Mouse (Mus musculus): ENCODE data around the gene Gabbr2. TPM values are rescaled to one million over a fixed set of nuclear protein-coding genes. Genes with fewer than 3 reads are reported as not detected.

Gabbr2 gene
- 11.3 and 13.9 TPM in 2 replicates for polyA plus RNA-seq (2015; fragmentation: Nextera tagmentation; extraction: Ambion mirVana)

DNA sequence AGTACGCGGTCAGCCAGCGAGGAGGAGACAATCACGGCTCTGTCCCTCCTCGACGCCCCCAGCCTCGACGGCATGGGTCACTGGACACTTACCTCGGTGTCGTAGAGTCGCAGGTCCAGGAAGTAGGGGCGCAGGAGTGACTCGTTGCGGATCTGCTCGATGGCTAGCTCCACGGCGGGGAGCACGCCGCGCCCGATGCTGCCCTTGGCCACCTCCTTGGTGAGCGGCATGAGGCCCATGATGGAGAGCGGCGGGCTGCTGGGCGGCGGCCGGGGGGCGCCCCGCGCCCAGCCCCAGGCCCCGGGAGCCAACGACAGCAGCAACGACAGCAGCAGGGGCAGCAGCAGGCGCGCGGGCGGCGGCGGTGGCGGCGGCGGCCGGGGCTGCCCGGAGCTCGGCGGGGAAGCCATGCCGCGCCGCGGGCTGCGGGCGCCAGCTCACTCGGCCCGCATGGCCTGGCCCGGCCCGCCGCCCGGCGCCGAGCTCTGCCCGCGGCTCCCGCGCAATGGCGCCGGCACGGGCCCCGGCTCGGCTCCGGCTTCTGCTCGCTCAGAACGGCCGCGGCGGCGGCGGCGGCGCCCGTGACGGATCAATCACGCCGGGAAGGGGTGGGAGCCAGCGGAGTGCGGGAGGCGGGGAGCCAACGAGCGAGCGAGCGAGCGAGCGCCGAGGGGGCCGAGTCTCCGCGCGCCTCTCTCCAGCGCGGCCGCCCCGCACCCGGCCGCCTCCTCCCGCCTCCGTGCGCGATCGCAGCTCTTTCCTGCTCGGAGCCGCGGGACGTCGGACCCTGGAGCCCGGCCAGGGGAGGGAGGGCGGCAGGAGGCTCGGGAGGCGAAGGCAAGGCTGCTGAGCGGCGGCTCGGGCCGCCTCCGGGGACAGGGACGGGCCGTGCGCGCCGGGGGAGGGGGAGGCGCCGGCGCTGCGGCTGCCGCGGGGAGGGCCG, at the start of gene Gabbr2:
Gene Gabbr2, minus strand, starts transcription at position 858 of the 943 bp plus-strand sequence.
- Histone ChIP-seq H3K4me3 (ENCODE audit: low read depth, low read length) (peak within 1 kb of the TSS; percentile 84), H3K27me3 (ENCODE audit: control insufficient read depth, insufficient read depth, low read depth, low read length) (peaks cover 5% of the 10 kb centered on the region; the same call in 1 of the 2 replicates), H3K4me1 (ENCODE audit: control insufficient read depth, insufficient read depth, low read length) (peaks cover 15% of the 10 kb centered on the region), H3K9ac (ENCODE audit: low read depth, low read length) (peak within 1 kb of the TSS; percentile 96), H3K27ac (ENCODE audit: low read length) (peak within 1 kb of the TSS; percentile 93), H3K36me3 (ENCODE audit: control insufficient read depth, insufficient read depth, low read length) (no peaks in the 10 kb centered on the region), H3K9me3 (replicated peaks; ENCODE audit: control insufficient read depth, low read length, poor library complexity, severe bottlenecking) (no peaks in the 10 kb centered on the region), H3K4me2 (ENCODE audit: low read length) (peak within 1 kb of the TSS; percentile 89)
- ATAC-seq, result peak; percentile 78
- under 1% methylated on average over 83 of the region's 134 CpGs for WGBS

DNA sequence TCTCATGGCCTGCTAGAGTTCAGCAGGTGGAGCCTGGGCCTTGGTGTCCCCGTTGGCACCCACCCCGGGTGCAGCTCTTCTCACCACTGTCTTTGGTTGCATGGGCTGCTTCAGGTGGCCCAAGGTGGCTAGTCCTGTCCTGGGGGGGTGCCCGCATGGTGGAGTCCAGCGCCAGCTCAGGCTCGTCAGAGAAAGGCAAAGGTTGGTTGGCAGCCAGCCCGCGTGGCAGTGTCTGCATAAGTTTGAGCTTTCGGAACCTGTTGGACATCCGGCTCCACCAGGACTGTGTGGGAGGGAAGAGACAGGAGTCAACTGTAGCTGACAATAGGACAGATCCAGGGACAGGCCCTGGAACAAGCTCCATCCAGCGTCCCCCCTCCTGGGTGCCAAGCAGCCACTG, 47.9 kb upstream of the Gabbr2 start:
- H3K4me3 ChIP-seq (ENCODE audit: low read depth, low read length), result no peak overlapping the region
- H3K9ac ChIP-seq (ENCODE audit: low read depth, low read length), result no peak overlapping the region
- peaks cover 12% of the 10 kb centered on the region; the same call in 1 of the 2 replicates for H3K4me1 ChIP-seq (ENCODE audit: control insufficient read depth, insufficient read depth, low read length)
- no peaks in the 10 kb centered on the region for H3K27me3 ChIP-seq (ENCODE audit: control insufficient read depth, insufficient read depth, low read depth, low read length)
- H3K27ac ChIP-seq (ENCODE audit: low read length), result no peak overlapping the region
- no peak overlapping the region for H3K4me2 ChIP-seq (ENCODE audit: low read length)
- no peak for ATAC-seq
- WGBS, result 94% methylated on average over 10 of the region's 10 CpGs
- H3K9me3 ChIP-seq (replicated peaks; ENCODE audit: control insufficient read depth, low read length, poor library complexity, severe bottlenecking), result no peaks in the 10 kb centered on the region
- peaks cover 15% of the 10 kb centered on the region for H3K36me3 ChIP-seq (ENCODE audit: control insufficient read depth, insufficient read depth, low read length)

DNA sequence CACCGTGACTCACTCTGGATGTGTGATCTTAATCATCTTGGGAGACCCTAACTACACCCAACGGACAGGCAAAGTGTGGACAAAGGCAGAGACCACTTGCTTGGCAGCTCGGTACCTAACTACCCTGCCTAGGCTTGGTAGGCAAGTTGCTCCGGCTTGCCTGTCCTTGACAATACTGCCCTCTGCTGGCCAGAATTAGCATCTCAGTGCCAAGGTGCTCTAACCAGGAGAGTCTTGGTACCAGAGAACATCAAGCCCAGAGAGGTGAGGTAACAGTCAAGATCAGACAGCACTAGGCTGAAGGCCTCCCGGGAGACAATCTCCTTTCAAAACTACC, 45.6 kb upstream of the Gabbr2 start:
- Histone ChIP-seq H3K4me1 (ENCODE audit: control insufficient read depth, insufficient read depth, low read length) (peaks cover 12% of the 10 kb centered on the region; the same call in 1 of the 2 replicates), H3K27me3 (ENCODE audit: control insufficient read depth, insufficient read depth, low read depth, low read length) (no peaks in the 10 kb centered on the region), H3K27ac (ENCODE audit: low read length) (no peak overlapping the region), H3K4me3 (ENCODE audit: low read depth, low read length) (no peak overlapping the region), H3K9me3 (replicated peaks; ENCODE audit: control insufficient read depth, low read length, poor library complexity, severe bottlenecking) (no peaks in the 10 kb centered on the region), H3K4me2 (ENCODE audit: low read length) (no peak overlapping the region), H3K9ac (ENCODE audit: low read depth, low read length) (no peak overlapping the region), H3K36me3 (ENCODE audit: control insufficient read depth, insufficient read depth, low read length) (peaks cover 19% of the 10 kb centered on the region)
- ATAC-seq, result peak; percentile 77
- 13% methylated on average over 5 of the region's 5 CpGs for WGBS

DNA sequence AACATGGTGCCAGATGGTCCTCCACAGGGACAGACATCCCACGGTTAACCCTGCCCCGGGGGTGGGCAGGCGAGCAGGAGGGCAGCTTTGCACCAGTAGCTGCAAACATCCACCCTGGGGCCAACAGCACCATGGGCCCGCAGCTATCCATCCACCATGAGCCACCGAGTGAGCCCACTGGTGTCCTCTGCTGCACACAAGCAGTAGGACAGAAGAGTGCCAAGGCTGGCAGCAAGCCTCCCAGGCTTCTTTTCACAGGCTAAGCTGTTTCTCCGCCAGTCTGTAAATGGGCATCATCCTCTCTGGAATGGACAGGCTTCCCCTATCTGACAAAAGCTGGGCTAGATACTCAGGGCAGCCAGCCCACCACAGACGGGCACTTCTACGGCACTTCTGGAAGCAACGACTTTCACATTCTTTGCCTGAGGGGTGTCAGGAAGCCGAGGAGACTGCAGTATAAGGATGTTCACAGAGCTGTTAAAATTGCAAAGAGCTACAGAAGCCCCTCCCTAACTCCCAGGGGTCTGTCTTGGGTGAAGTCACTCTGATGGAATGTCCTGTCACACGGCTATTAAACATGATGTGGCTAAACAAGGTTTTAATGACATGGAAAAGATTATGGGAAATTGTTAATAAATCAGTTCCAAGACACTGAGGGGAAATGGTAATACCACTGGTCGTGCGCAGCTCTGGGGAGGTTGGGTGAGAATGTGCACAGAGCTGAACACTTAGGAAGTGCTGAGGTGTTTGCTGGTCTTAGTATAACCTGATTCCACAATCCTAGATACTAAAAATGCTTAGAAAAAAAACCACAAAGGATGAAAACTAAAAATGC, 45.0 kb upstream of the Gabbr2 start:
- no peak overlapping the region for H3K4me3 ChIP-seq (ENCODE audit: low read depth, low read length)
- H3K4me2 ChIP-seq (ENCODE audit: low read length), result no peak overlapping the region
- peaks cover 17% of the 10 kb centered on the region for H3K36me3 ChIP-seq (ENCODE audit: control insufficient read depth, insufficient read depth, low read length)
- 0 out of 2 replicates have a peak overlapping the region, but pooled peaks have one; percentile 6 for H3K9ac ChIP-seq (ENCODE audit: low read depth, low read length)
- H3K27ac ChIP-seq (ENCODE audit: low read length), result no peak overlapping the region; the same call in 1 of the 2 replicates
- WGBS, result 56% methylated on average over 13 of the region's 13 CpGs
- H3K9me3 ChIP-seq (replicated peaks; ENCODE audit: control insufficient read depth, low read length, poor library complexity, severe bottlenecking), result no peaks in the 10 kb centered on the region
- ATAC-seq, result peak; percentile 57
- peaks cover 12% of the 10 kb centered on the region; the same call in 1 of the 2 replicates for H3K4me1 ChIP-seq (ENCODE audit: control insufficient read depth, insufficient read depth, low read length)
- no peaks in the 10 kb centered on the region for H3K27me3 ChIP-seq (ENCODE audit: control insufficient read depth, insufficient read depth, low read depth, low read length)

DNA sequence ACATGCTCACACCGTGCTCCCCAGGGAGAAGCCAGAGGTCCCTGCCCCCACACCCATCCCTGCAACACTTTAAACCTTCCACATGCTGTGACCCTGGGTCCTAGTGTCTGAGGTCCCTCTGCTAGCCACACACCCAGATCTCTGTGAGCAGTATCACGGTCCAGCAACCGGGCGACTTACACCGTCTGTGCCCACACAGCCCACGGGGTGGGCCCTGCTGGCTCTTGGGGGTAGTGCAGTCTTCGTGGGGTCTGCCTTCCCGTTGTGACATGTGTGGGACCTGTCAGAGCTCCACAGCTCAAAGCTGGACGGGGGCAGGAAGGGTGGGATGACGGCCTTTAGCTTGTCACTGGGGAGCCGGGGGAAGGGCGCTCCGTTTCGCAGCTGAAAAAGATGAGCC, 43.9 kb upstream of the Gabbr2 start:
- no peaks in the 10 kb centered on the region for H3K9me3 ChIP-seq (replicated peaks; ENCODE audit: control insufficient read depth, low read length, poor library complexity, severe bottlenecking)
- WGBS, result 52% methylated on average over 14 of the region's 14 CpGs
- peak overlapping the region; percentile 34; the same call in 1 of the 2 replicates for H3K9ac ChIP-seq (ENCODE audit: low read depth, low read length)
- peak; percentile 8; the same call in 1 of the 2 replicates for ATAC-seq
- no peak overlapping the region for H3K4me2 ChIP-seq (ENCODE audit: low read length)
- 0 out of 2 replicates have a peak overlapping the region, but pooled peaks have one; percentile 8 for H3K27ac ChIP-seq (ENCODE audit: low read length)
- no peaks in the 10 kb centered on the region for H3K27me3 ChIP-seq (ENCODE audit: control insufficient read depth, insufficient read depth, low read depth, low read length)
- H3K4me3 ChIP-seq (ENCODE audit: low read depth, low read length), result no peak overlapping the region
- peaks cover 17% of the 10 kb centered on the region for H3K36me3 ChIP-seq (ENCODE audit: control insufficient read depth, insufficient read depth, low read length)
- peaks cover 12% of the 10 kb centered on the region; the same call in 1 of the 2 replicates for H3K4me1 ChIP-seq (ENCODE audit: control insufficient read depth, insufficient read depth, low read length)

DNA sequence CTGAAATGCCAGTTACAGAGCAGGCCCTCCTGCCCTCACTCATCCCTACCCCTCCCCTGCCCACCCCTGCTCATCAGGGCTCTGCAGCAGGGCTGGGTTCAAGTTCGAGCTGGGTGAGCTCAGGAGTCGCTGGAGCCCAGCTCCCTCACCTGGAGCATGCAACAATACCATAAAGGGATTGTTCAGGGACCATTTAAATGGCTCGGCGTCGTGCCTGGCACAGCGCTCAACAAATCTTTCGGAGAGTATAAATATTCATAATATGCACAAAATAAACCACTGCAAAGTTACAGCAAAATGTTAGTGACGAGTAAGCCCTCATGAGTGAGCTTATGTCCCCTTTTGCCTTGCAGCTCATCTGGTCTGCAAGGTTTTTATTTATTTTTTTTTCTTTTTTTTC, 40.5 kb upstream of the Gabbr2 start:
- peaks cover 3% of the 10 kb centered on the region; the same call in 1 of the 2 replicates for H3K36me3 ChIP-seq (ENCODE audit: control insufficient read depth, insufficient read depth, low read length)
- no peak overlapping the region for H3K27ac ChIP-seq (ENCODE audit: low read length)
- no peak overlapping the region for H3K9ac ChIP-seq (ENCODE audit: low read depth, low read length)
- H3K4me3 ChIP-seq (ENCODE audit: low read depth, low read length), result no peak overlapping the region
- ATAC-seq, result no peak
- no peaks in the 10 kb centered on the region for H3K9me3 ChIP-seq (replicated peaks; ENCODE audit: control insufficient read depth, low read length, poor library complexity, severe bottlenecking)
- H3K27me3 ChIP-seq (ENCODE audit: control insufficient read depth, insufficient read depth, low read depth, low read length), result no peaks in the 10 kb centered on the region
- 79% methylated on average over 8 of the region's 8 CpGs for WGBS
- H3K4me2 ChIP-seq (ENCODE audit: low read length), result no peak overlapping the region
- H3K4me1 ChIP-seq (ENCODE audit: control insufficient read depth, insufficient read depth, low read length), result peaks cover 12% of the 10 kb centered on the region; the same call in 1 of the 2 replicates

DNA sequence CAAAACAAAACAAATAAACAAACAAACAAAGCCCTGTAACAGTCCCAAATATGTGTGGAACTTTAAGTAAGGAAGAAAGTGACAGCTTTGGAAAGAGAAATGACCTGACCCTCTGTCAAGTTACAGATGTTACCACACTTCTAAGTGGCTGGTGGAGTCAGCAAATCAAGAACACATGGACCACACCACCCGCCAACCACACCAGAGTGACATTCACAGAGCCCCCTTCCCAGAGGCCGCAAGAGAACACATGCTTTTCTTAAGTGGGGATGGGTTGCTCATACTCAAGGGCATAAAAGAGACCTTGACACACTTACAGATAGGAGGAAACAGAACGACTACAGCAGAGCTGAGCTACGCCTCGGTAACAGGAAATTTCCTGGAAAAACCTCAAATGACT, 37.1 kb upstream of the Gabbr2 start:
- H3K27ac ChIP-seq (ENCODE audit: low read length), result no peak overlapping the region
- H3K36me3 ChIP-seq (ENCODE audit: control insufficient read depth, insufficient read depth, low read length), result peaks cover 19% of the 10 kb centered on the region
- H3K9me3 ChIP-seq (replicated peaks; ENCODE audit: control insufficient read depth, low read length, poor library complexity, severe bottlenecking), result no peaks in the 10 kb centered on the region
- no peak overlapping the region for H3K4me3 ChIP-seq (ENCODE audit: low read depth, low read length)
- ATAC-seq, result no peak
- no peaks in the 10 kb centered on the region for H3K27me3 ChIP-seq (ENCODE audit: control insufficient read depth, insufficient read depth, low read depth, low read length)
- 79% methylated on average over 5 of the region's 5 CpGs for WGBS
- no peak overlapping the region for H3K4me2 ChIP-seq (ENCODE audit: low read length)
- H3K9ac ChIP-seq (ENCODE audit: low read depth, low read length), result no peak overlapping the region
- no peaks in the 10 kb centered on the region for H3K4me1 ChIP-seq (ENCODE audit: control insufficient read depth, insufficient read depth, low read length)

DNA sequence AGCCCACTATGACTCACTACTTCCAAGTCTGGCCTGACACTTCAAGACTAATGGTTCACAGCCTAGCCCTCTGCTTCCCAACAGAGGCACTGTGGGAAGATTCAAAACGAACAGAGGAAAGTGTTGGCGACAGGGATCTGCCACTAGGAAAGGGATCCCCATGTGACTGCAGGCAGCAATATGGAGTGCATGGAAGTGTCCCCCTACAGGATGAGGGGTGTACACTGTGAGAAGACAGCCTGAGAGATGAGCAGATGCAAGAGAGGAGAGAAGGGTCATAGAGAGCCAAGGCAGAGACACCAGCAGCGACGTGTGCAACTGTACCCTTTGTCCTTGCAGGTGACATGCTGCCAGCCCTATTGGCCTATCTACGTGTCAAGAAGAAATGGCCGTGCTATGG, 32.3 kb upstream of the Gabbr2 start:
- no peaks in the 10 kb centered on the region for H3K9me3 ChIP-seq (replicated peaks; ENCODE audit: control insufficient read depth, low read length, poor library complexity, severe bottlenecking)
- peaks cover 16% of the 10 kb centered on the region for H3K36me3 ChIP-seq (ENCODE audit: control insufficient read depth, insufficient read depth, low read length)
- 75% methylated on average over 6 of the region's 6 CpGs for WGBS
- no peaks in the 10 kb centered on the region for H3K4me1 ChIP-seq (ENCODE audit: control insufficient read depth, insufficient read depth, low read length)
- H3K9ac ChIP-seq (ENCODE audit: low read depth, low read length), result no peak overlapping the region
- H3K4me3 ChIP-seq (ENCODE audit: low read depth, low read length), result no peak overlapping the region
- H3K4me2 ChIP-seq (ENCODE audit: low read length), result no peak overlapping the region
- ATAC-seq, result no peak
- no peak overlapping the region for H3K27ac ChIP-seq (ENCODE audit: low read length)
- H3K27me3 ChIP-seq (ENCODE audit: control insufficient read depth, insufficient read depth, low read depth, low read length), result no peaks in the 10 kb centered on the region

All from midbrain, embryonic 16.5 days (tissue).